Mouse (Mus musculus): ENCODE results near the gene Vgll4. TPM values are rescaled to one million over a fixed set of nuclear protein-coding genes. Genes with fewer than 3 reads are reported as not detected.
"Not testable (repeated sequence)": the region's sequence is repeated elsewhere in the genome, so short reads cannot be mapped to it uniquely, and the experiment has no call there.

The Vgll4 gene
- polyA plus RNA-seq, 1 experiment, result 32.1 TPM

DNA sequence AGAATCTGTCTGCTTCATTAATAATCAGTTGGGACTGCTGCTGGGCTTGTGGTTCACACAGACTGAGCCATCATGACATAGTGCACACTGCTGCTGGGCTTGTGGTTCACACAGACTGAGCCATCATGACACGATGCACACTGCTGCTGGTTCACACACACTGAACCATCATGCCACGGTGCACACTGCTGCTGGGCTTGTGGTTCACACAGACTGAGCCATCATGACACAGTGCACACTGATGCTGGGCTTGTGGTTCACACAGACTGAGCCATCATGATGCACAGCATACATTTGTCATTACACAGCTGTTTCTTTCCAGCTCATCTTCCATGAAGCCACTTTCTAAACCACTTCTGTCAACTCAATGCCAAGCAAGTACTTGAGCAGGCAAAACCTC lies 30.1 kb downstream of the Vgll4 start:
- no peak for DNase-seq (ENCODE audit: low spot score)

DNA sequence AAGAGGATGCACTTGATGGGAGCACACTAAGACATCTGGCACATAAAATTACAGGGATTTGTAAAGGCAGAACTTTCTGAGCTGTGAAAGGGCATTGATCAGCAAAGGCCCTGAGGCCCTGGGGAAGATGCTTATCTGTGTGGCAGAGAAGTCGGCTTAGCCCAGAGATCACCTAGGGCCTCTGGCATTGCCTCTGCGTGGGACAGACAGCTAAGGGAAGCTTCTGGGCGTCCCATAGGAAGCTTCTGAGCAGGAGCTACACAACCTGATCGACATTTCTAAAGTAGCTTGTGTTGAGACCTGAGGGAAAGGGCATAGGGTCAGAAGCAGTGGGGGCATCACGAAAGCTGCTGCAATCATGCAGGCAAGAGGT lies 32.9 kb downstream of the Vgll4 start:
- DNase-seq (ENCODE audit: low spot score), result no peak

DNA sequence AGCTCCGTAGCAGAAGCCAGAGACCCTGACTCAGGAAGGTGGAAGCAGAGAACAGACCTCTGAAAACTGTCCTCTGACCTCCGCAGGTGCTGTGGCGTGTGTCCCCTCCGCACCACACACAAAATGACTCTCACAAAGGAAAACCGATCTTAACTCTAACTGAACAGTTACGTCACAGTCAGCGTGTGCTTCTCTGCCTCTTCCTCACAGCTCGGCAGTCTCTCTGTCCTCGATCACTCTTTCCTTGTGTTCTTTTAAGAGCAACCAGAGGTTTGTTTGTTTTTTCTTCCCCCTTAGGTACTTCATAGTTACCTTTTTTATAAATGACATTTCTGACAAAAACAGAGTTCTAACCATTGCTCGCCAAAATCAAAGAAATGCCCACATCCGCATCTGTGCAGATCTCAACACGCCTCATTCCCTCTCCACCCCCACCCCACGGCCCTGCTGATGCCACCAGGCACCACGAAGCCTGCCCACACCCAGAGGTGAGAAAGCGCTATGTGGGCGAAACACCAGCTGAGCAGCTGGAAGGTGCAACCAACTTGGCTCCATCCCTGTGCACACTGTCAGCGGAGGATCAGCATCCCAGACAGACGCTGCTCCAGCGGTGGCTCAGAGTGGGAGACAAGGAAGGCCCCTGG lies 33.4 kb downstream of the Vgll4 start:
- no peak for DNase-seq (ENCODE audit: low spot score)

DNA sequence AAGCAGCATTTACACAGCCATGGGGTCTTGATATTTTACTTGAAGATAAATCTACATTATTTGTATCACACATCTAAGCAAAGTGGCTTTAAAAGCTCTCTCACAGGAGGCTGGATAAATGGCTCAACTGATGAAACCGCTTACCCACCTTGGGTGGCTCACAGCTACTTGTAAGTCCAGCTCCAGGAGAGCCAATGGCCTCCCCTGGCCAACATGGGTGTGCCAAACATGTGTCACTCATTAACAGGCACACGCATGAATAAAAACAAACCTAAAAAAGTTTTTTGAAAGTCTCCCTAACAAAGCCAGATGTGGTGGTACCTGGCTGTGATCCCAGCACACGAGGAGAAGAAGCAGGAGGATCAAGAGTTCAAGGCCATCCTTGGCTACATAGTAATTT lies 34.4 kb downstream of the Vgll4 start:
- no peak for DNase-seq (ENCODE audit: low spot score)

DNA sequence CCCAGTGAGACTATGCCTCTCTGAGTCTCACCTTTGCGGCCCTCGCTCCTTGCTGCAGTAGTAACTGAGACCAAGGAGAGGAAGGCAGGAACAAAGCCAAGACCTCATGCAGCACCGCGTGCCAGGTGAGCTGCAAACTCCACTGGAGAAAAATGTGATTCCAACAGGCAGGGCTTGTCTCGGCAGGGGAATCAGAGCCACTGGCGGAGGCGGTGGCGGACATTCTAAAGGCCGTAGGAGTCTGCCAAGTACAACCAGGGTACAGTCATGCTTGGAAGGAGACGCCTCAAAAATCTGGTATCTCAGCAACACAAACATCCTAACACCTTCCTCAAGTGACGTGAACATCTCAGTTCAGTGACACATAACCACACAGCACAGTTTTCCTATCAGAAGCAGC lies 35.7 kb downstream of the Vgll4 start:
- DNase-seq (ENCODE audit: low spot score), result no peak

DNA sequence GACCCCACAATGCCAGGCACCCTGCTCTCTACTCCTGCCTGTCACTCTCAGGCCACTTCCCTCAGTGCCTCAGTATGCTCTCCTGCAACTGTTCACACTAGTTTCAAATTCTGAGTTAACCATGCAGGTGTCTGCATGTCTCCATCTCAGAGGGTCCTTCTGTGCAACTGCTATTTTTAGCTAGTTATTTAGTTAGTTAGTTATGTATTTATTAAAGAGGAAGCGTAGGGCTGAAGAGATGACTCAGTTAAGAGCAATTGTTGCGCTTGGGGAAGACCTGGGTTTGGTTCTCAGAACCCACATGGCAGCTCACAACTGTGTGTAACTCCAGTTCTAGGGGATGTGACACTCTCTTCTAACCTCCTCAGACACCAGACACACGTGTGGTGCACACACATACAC lies 36.8 kb downstream of the Vgll4 start:
- DNase-seq (ENCODE audit: low spot score), result no peak

DNA sequence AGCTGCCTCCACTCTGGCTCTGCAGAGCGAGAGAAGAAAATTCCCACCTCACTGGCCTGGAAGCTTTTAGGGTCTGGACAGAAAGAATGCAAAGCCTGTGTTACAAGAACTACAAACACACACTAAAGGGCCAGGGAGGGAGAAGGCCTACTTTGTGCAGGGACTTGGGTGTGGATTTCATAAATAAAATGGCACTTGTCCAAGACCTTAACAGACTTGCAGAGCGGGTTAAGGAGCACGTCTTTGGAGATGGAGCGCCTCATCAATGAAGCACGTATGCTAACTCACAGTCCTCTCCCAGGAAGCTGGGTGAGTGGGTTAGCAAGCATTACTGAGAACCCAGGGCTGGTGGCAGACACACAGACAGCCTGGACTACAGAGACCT lies 37.7 kb downstream of the Vgll4 start:
- DNase-seq (ENCODE audit: low spot score), result no peak

DNA sequence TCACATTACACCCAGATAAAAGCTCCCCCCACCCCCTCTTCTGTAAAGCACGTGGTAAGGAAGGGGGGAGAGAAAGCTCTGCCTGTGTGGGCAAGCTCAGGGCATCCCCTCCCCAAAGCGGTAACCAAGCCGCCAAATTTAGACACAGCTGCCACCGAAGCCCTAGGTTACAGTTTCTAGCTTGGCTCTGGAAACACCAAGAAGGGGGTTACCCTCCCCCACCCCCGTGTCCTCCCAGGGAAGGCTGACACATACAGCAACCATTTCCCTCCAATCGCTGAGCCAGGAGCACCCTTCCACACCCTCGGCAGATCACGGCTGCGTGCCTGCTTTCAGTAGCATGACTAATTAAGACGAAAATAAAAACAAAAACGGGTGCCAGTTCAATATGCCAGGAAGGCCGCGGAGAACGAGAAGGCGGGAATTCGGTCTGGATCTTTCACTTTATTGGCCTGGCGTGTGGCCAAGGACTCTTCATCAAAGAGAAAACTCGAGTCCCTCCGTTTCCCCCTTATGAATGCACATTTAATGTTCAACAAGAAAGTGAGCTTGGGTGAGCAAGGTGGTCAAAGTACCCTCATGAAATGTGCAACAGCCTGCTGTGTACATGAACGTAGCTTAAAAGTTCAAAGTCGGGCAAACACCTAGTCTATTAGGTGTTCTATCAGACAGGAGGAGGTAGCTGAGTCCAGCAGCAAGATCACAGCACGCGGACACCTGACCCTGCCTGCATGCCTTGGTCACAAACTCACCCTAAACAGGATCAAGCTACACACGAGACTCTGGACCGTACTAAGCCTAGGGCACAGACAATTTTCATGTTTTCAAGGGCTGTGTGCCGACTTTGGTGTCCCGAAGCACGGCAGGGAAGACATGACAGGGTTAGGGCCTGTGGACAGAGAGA lies 38.3 kb downstream of the Vgll4 start:
- DNase-seq (ENCODE audit: low spot score), result no peak

DNA sequence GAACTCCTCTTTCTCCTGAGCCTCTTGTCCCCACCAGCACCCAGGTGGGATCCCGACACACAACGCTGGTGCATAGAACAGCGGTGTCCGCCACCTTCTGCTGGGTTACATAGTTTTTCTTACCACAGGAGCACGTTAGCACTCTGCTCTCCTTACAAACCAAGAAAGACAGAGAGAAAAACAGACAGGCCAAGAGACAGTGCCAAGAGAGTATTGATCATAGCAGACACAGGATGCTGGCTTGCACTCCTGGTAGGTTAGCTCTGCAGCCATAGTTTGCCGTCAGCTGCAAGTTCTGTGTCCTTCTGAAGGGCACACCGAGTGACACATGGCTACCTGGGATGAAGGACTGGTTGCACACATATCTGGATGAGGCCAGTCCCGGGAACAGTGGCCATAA lies 39.1 kb downstream of the Vgll4 start:
- no peak for DNase-seq (ENCODE audit: low spot score)

DNA sequence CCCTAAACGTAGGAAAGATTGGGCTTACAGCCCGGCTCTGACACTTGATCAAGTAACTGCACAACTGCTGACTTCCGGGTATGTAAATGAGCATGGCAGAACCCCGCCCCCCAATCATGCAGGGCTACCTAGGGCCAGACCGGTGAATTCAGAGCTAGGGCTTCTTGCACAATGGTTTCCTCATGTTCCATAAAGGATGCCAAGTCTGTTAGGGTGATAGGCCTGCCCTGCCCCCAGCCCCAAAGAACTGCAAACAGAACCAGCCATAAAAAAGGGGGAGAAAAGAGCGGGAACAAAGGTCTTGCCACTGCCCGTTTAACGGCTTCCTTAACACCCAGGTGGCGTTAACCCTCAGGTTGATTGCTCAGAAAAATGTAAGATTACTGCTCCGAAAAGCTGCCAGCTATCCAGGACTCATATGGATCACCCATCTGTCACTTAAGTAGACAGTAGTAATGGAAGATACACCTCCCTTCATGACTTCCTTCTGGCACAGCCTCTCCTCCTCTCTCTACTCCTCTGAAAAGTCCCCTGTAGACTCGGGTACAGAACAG lies 39.7 kb downstream of the Vgll4 start:
- DNase-seq (ENCODE audit: low spot score), result no peak

DNA sequence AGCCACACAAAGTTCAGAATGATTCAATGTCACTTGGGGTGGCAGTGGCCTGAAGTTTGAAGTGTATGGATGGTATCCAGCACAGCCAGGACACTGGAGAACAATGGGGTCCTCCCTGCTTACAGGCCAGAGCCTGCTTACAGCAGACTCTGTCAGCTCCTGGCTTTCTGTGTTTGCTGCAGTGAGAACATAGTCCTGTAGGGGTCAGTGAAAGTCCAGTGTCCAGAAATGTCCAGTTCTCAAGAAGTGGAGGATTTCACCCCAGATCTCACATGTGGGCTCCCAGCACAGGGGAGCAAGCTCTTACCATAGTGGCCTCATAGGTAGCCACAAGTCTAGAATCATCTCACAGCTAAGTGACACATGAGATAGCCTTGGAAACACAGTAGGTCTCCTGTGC lies 40.4 kb downstream of the Vgll4 start:
- no peak for DNase-seq (ENCODE audit: low spot score)

DNA sequence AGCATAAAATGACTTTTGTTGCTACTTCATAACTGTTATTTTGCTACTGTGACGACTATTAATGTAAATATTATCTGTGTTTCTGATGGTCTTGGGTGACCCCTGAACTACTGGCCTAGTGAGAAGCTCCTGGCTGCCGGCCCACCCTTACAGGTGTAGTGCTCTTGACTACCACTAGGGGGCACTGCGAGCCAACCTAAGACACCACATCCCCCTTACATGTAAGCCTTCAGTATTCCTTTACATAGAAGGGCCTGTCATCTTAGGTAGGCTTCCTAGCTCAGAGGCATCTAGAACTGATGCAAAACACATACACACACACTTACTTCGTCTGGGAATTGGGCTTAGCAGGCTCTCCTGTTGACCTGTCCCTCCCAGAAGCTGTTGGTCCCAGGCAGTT lies 41.3 kb downstream of the Vgll4 start:
- DNase-seq (ENCODE audit: low spot score), result no peak

DNA sequence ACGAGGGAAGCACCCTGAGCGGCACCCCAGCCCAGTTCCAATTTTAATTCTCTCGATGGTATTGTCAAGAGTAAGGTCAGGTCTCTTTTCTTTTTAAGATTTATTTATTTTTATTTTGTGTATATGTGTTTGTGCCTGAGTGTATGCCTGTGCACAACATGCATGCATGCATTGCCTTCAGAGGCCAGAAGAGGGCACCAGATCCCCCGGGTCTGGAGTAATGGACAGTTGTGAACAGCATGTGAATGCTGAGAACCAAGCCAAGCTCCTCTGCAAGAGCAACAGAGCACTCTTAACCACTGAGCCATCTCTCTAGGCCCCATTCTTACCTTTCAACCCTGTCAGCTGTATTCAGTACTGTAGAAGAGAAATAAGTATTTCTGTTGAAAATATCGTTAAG lies 42.4 kb downstream of the Vgll4 start:
- DNase-seq (ENCODE audit: low spot score), result no peak

DNA sequence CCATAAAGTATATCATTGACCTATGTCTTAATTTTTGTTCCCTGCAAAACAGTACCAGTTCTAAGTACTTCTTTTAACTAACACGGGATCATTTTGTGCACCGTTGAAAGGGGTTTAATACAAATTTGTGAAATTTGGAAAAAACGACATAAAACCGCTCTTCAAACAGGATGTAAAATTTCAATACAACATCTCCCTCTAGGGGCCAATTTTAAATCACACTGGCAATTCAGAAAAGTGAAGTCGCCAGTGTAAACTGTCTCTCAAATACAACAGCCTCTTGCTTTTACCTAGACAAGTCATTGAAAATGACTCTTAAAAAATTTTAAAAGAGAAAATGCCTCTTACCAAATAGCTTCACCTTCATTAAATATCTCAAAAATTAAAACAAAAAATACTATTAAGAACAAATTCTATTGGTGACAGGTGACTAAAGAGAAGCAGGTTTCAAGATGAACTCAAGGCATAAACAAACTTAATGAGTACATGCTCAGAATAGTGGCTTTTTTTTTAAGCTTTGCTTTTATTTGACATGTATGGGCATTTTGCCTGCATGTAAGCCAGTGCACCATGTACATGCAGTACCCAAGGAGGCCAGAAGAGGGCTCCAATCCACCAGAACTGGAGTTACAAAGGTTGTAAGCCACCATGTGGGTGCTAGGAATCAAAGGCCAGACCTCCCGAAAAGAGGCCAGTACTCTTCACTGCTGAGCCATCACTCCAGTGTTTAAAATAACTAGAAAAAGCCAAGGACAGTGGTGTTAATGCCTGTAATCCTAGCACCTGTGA lies 43.2 kb downstream of the Vgll4 start:
- no peak for DNase-seq (ENCODE audit: low spot score)

DNA sequence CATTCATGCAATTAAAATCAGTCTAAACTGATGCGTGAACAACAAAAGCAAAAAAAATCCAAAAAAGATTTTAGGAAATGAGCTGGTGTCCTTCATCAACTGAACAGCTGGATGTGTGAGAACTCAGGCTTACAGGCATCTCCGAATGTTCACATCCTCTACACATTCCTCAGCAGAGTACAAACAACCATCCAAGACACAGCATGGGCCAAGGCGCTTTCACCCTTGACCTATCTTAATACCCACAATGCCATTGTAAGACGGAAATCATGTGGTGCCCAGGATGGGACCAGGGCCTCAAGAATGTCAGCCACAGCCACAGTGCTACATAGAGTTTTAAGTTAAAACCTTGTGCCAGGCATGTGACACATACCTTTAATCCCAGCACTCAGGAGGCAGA lies 44.6 kb downstream of the Vgll4 start:
- no peak for DNase-seq (ENCODE audit: low spot score)

DNA sequence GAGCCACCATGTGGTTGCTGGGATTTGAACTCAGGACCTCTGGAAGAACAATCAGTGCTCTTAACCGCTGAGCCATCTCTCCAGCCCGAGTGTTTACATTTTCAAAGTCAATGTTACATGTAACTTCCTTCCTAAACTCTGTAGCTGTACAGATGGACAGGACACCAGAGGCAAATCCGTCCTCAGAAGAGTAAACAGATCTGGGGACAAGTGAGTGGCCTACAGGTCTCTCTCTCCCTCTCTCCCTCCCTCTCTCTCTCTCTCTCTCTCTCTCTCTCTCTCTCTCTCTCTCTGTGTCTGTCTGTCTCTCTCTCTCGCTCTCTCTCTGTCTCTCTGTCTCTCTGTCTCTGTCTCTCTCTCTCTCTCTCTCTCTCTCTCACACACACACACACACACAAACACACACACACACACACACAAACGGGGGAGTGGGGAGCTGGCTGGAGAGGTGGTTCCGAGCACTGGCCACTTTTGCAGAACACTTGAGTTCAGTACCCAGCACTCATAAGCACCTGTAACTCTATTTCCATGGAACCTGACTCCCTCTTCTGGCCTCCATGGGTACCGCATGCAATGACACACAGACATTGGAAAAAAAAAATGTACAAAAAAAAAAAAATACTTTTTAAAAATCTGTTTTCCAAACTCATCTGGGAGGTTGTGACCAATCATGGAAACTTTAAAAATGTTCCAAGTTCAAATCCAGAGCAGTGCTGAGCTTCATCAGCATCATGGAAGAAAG lies 47.3 kb downstream of the Vgll4 start:
- DNase-seq (ENCODE audit: low spot score), result not testable (repeated sequence)

DNA sequence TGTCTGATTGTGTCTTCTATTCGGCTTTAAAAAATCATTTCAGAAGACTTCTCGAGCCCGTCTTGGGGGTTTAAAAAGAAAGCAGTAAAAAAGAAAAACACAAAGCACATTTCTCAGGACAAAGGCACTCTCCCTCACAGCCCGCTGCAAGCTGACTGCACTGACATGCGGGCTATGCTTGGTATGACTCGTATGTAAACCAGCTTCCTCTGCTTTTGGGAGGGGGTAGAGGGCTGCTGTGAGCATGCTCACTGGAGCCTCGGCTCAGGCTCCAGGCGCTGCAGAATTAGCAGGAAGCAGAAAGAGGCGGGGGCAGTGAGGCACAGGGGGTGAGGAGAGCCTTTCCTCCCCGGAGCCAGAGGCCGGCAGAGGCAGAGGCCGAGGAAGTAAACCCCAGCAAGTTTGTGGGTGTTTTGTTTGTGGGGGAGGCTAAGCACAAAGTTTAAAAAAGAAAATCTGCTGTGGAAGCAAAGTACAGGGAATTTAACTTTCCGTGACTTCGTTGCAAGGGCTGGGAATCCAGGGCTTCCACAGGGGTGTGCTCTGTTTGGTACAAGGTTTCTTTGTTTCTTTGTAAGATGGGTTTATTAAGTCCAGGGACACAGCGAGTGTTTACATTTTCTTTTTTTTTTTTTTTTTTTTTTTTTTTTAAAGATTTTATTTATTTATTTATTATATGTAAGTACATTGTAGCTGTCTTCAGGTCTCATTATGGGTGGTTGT lies 48.0 kb downstream of the Vgll4 start:
- peak; percentile 61 for DNase-seq (ENCODE audit: low spot score)

DNA sequence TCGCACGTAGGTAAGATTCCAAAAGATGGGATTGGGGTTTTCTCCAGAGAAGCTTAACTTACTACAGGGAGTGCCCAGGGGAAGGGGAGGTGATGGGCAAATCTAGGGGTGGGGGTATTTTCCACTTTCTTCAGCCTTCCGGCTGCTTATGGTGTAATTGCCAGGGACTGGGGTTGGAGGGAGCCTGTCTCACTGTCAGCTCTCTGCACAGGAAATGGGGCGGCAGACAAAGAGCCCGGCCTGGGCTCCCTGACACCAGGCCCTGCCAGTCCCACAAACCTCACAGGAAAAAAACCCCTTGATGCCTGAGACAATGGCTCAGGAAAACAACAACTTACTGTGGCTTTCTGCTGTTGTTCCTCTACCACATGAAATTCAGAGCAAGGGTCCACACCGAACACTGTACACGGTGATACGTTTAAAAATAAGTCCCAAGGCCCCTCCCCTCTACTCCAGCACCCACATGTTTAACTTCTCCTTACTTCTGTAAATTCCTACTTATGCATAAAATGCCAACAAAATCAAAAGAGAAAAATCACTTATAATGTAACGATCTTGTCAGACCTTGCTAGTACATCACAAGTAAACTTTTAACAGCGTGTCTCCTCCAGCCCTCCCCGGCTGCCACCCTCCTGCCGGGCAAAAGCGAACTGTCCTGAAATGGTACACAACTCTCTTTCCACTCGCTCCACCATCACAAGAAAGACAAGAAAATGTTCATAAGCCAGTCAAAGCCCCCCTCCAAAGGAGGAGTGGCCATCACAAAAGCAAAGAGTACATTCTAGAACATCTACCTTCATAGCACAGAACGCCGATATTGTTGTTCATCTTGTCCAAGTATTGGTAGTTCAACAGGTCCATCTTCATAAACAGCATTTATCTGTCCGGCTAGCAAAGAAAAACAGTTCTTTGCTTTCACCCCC lies 49.0 kb downstream of the Vgll4 start:
- DNase-seq (ENCODE audit: low spot score), result no peak

DNA sequence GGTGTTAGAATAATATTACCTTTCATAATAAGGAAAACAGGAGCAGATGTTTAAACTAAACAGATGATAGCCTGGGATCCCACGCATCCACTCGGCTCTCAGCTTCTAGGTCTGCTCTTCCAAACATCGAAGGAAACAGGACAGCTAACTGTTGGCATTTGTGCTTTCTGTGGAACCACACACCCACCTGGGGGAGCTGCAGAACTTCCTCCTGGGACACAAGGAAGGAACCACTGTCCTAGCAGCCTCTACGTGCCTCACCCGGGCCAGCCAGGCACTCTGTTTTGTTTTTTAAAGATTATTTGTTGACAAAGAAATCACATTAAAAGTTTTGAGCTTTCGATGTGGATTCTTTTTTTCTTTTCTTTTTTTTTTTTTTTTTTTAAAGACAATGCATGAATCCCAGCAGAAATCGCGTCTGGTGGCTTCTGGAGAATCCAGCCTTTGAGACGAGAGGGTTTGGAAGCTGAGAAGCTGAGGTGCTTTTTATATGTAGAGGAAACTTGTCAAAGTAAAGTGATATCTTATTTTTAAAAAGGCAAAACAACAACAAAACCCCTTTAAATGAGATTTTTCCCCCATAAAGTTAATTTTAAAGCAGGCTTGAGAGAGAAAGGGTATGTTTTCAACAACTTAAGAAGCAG lies 50.0 kb downstream of the Vgll4 start:
- DNase-seq (ENCODE audit: low spot score), result no peak

All from urinary bladder, adult 2 months (tissue).